In genomic region chr13:51289442-51289841, GRCm38 (mm10) we compare ENCODE assay signal across 32 mouse cellular contexts.
A peak's percentile ranks its signal among the peaks of the same experiment; 100 is the strongest.
DNase-seq lines count a peak whose midpoint lies in the region; ATAC-seq and TF ChIP-seq lines count a peak whose summit lies in the region.
"Had no signal": no experiment of that assay in that cellular context is flagged by ENCODE, and none has a peak within 500 bp of the region (broad histone marks: within the 10 kb centered on the region; RNA-seq: fewer than 3 reads in every experiment).

No protein-coding gene starts in this region.

- H3K79me2 ChIP-seq in heart, adult 2 months (replicated peaks; ENCODE audit: control insufficient read depth, insufficient read depth, low read length): no peaks in the 10 kb centered on the region

- intact Hi-C loops in heart, adult 2 months (cut with DNase I): no loop called here

- TF ChIP-seq POLR2A in heart, adult 2 months (IDR thresholded peaks at IDR 0.05; ENCODE audit: insufficient read depth, low read depth, low read length): no peak

- H3K4me2 ChIP-seq in forebrain, embryonic 16.5 days (ENCODE audit: low read length): no peak overlapping the region
- H3K4me2 ChIP-seq in forebrain, embryonic 14.5 days (ENCODE audit: low read length): no peak overlapping the region
- no peak overlapping the region for H3K4me2 ChIP-seq in kidney, embryonic 15.5 days
- no peak overlapping the region for H3K4me2 ChIP-seq in kidney, embryonic 14.5 days (replicated peaks; ENCODE audit: low read depth, low read length)
- no peak overlapping the region for H3K4me2 ChIP-seq in midbrain, postnatal 0 days (ENCODE audit: low read depth, low read length, poor library complexity, severe bottlenecking)
- H3K4me2 ChIP-seq in midbrain, embryonic 13.5 days (replicated peaks): no peak overlapping the region
- H3K4me2 ChIP-seq: embryonic facial prominence, embryonic 12.5 days; heart, embryonic 12.5 days; limb, embryonic 15.5 days; liver, embryonic 13.5 days had no signal

- DNase-seq in forebrain, embryonic 14.5 days (ENCODE audit: low spot score): no peak
- DNase-seq in heart, adult 11 months: peak; percentile 54
- DNase-seq in heart, adult 2 months: no peak
- DNase-seq in midbrain, postnatal 0 days (ENCODE audit: low spot score): no peak
- DNase-seq: adrenal gland, adult 8-10 months; cerebellum, adult 2 months; cerebellum, postnatal 14 days; gastrocnemius, postnatal 25 days; heart, adult 18-20 months; heart, postnatal 4 days; kidney, adult 18-20 months; kidney, postnatal 4 days; layer of hippocampus, postnatal 36 days; liver, embryonic 13.5 days; lung, adult 18-20 months; lung, postnatal 4 days; midbrain, embryonic 14.5 days; thymus, adult 2 months; thymus, postnatal 36 days had no signal

- no peaks in the 10 kb centered on the region for H3K36me3 ChIP-seq in forebrain, embryonic 16.5 days (ENCODE audit: control insufficient read depth, insufficient read depth)
- no peaks in the 10 kb centered on the region for H3K36me3 ChIP-seq in forebrain, embryonic 14.5 days (ENCODE audit: control insufficient read depth, insufficient read depth, low read length)
- no peaks in the 10 kb centered on the region for H3K36me3 ChIP-seq in heart, adult 2 months (ENCODE audit: control insufficient read depth, insufficient read depth, low read length)
- no peaks in the 10 kb centered on the region for H3K36me3 ChIP-seq in kidney, embryonic 15.5 days
- H3K36me3 ChIP-seq in kidney, embryonic 14.5 days (ENCODE audit: control insufficient read depth, insufficient read depth, low read length): no peaks in the 10 kb centered on the region
- H3K36me3 ChIP-seq in midbrain, postnatal 0 days (ENCODE audit: insufficient read depth, low read length): no peaks in the 10 kb centered on the region
- H3K36me3 ChIP-seq in midbrain, embryonic 13.5 days: no peaks in the 10 kb centered on the region
- H3K36me3 ChIP-seq: embryonic facial prominence, embryonic 12.5 days; forebrain, embryonic 10.5 days; G1E; heart, embryonic 12.5 days; limb, embryonic 15.5 days; liver, embryonic 13.5 days had no signal

- ATAC-seq in forebrain, embryonic 16.5 days: no peak
- ATAC-seq in forebrain, embryonic 14.5 days: no peak
- no peak for ATAC-seq in kidney, embryonic 15.5 days (replicated peaks; ENCODE audit: low FRiP score)
- no peak for ATAC-seq in kidney, embryonic 14.5 days (ENCODE audit: low FRiP score, low TSS enrichment)
- ATAC-seq in midbrain, postnatal 0 days (ENCODE audit: low FRiP score): no peak
- no peak for ATAC-seq in midbrain, embryonic 13.5 days
- ATAC-seq: lung, postnatal 0 days had no signal

- H3K27me3 ChIP-seq in forebrain, embryonic 16.5 days (replicated peaks; ENCODE audit: control insufficient read depth, insufficient read depth, low read length): no peaks in the 10 kb centered on the region
- no peaks in the 10 kb centered on the region for H3K27me3 ChIP-seq in forebrain, embryonic 14.5 days (replicated peaks; ENCODE audit: control insufficient read depth, insufficient read depth, low read length)
- no peaks in the 10 kb centered on the region for H3K27me3 ChIP-seq in heart, adult 2 months (ENCODE audit: control insufficient read depth, insufficient read depth, low read length)
- no peaks in the 10 kb centered on the region for H3K27me3 ChIP-seq in kidney, embryonic 15.5 days
- H3K27me3 ChIP-seq in kidney, embryonic 14.5 days (ENCODE audit: control insufficient read depth, insufficient read depth, low read length): no peaks in the 10 kb centered on the region
- no peaks in the 10 kb centered on the region for H3K27me3 ChIP-seq in midbrain, postnatal 0 days (ENCODE audit: insufficient read depth, low read length)
- no peaks in the 10 kb centered on the region for H3K27me3 ChIP-seq in midbrain, embryonic 13.5 days
- H3K27me3 ChIP-seq: embryonic facial prominence, embryonic 12.5 days; heart, embryonic 12.5 days; limb, embryonic 15.5 days; liver, embryonic 13.5 days; megakaryocyte, embryonic 14.5 days had no signal

- no peak overlapping the region for H3K4me3 ChIP-seq in forebrain, embryonic 16.5 days (replicated peaks; ENCODE audit: low read length)
- no peak overlapping the region for H3K4me3 ChIP-seq in forebrain, embryonic 14.5 days (ENCODE audit: low read depth, low read length)
- H3K4me3 ChIP-seq in heart, adult 2 months: no peak overlapping the region
- H3K4me3 ChIP-seq in kidney, embryonic 15.5 days (replicated peaks): no peak overlapping the region
- no peak overlapping the region for H3K4me3 ChIP-seq in kidney, embryonic 14.5 days (ENCODE audit: low read length)
- H3K4me3 ChIP-seq in midbrain, postnatal 0 days (ENCODE audit: low read depth, low read length): no peak overlapping the region
- H3K4me3 ChIP-seq in midbrain, embryonic 13.5 days (replicated peaks): no peak overlapping the region
- H3K4me3 ChIP-seq: embryonic facial prominence, embryonic 12.5 days; forebrain, embryonic 10.5 days; heart, embryonic 12.5 days; limb, embryonic 15.5 days; liver, embryonic 13.5 days; megakaryocyte, embryonic 14.5 days had no signal

- H3K9ac ChIP-seq in forebrain, embryonic 16.5 days (replicated peaks; ENCODE audit: low read depth, low read length): no peak overlapping the region
- H3K9ac ChIP-seq in forebrain, embryonic 14.5 days (ENCODE audit: low read length): no peak overlapping the region
- H3K9ac ChIP-seq in heart, adult 2 months (ENCODE audit: low read depth, low read length): no peak overlapping the region
- no peak overlapping the region for H3K9ac ChIP-seq in kidney, embryonic 15.5 days
- no peak overlapping the region for H3K9ac ChIP-seq in kidney, embryonic 14.5 days (ENCODE audit: low read depth, low read length)
- H3K9ac ChIP-seq in midbrain, postnatal 0 days (replicated peaks; ENCODE audit: low read length, poor library complexity, severe bottlenecking): no peak overlapping the region
- H3K9ac ChIP-seq in midbrain, embryonic 13.5 days (replicated peaks): no peak overlapping the region
- H3K9ac ChIP-seq: embryonic facial prominence, embryonic 12.5 days; heart, embryonic 12.5 days; limb, embryonic 15.5 days; liver, embryonic 13.5 days had no signal

- TF ChIP-seq CTCF in heart, adult 2 months (IDR thresholded peaks at IDR 0.05): no peak
- no peak for TF ChIP-seq CTCF in midbrain, postnatal 0 days (IDR thresholded peaks at IDR 0.05)

- no peaks in the 10 kb centered on the region for H3K9me3 ChIP-seq in forebrain, embryonic 16.5 days (ENCODE audit: control insufficient read depth, low read length)
- no peaks in the 10 kb centered on the region for H3K9me3 ChIP-seq in forebrain, embryonic 14.5 days (replicated peaks; ENCODE audit: control insufficient read depth, low read length)
- H3K9me3 ChIP-seq in kidney, embryonic 15.5 days (replicated peaks): no peaks in the 10 kb centered on the region
- no peaks in the 10 kb centered on the region for H3K9me3 ChIP-seq in kidney, embryonic 14.5 days (ENCODE audit: control insufficient read depth, low read length)
- H3K9me3 ChIP-seq in midbrain, postnatal 0 days (ENCODE audit: low read length): no peaks in the 10 kb centered on the region
- peaks cover 8% of the 10 kb centered on the region; the same call in 1 of the 2 replicates for H3K9me3 ChIP-seq in midbrain, embryonic 13.5 days
- H3K9me3 ChIP-seq: embryonic facial prominence, embryonic 12.5 days; limb, embryonic 15.5 days had no signal

- no peak for TF ChIP-seq EP300 in heart, adult 2 months (IDR thresholded peaks at IDR 0.05; ENCODE audit: insufficient read depth, low read depth, low read length)

- WGBS in forebrain, embryonic 16.5 days: 76% methylated on average over 4 of the region's 4 CpGs
- WGBS in forebrain, embryonic 14.5 days: 79% methylated on average over 4 of the region's 4 CpGs
- 64% methylated on average over 4 of the region's 4 CpGs for WGBS in heart, adult 2 months
- 70% methylated on average over 4 of the region's 4 CpGs for WGBS in kidney, embryonic 15.5 days
- 72% methylated on average over 4 of the region's 4 CpGs for WGBS in kidney, embryonic 14.5 days
- 71% methylated on average over 4 of the region's 4 CpGs for WGBS in midbrain, postnatal 0 days
- 75% methylated on average over 4 of the region's 4 CpGs for WGBS in midbrain, embryonic 13.5 days

- 0 out of 2 replicates have a peak overlapping the region, but pooled peaks have one; percentile 20 for H3K27ac ChIP-seq in forebrain, embryonic 16.5 days (ENCODE audit: low read length)
- no peak overlapping the region for H3K27ac ChIP-seq in forebrain, embryonic 14.5 days (ENCODE audit: low read depth, low read length)
- no peak overlapping the region for H3K27ac ChIP-seq in heart, adult 2 months
- H3K27ac ChIP-seq in kidney, embryonic 15.5 days: 0 out of 2 replicates have a peak overlapping the region, but pooled peaks have one; percentile 4
- no peak overlapping the region for H3K27ac ChIP-seq in kidney, embryonic 14.5 days (ENCODE audit: low read depth, low read length)
- H3K27ac ChIP-seq in midbrain, postnatal 0 days (ENCODE audit: low read depth, low read length): peak overlapping the region; percentile 76
- H3K27ac ChIP-seq in midbrain, embryonic 13.5 days: no peak overlapping the region
- H3K27ac ChIP-seq: embryonic facial prominence, embryonic 12.5 days; forebrain, embryonic 10.5 days; kidney, postnatal 0 days; limb, embryonic 15.5 days; liver, embryonic 13.5 days; stomach, postnatal 0 days had no signal

- H3K4me1 ChIP-seq in forebrain, embryonic 16.5 days (replicated peaks; ENCODE audit: control insufficient read depth, insufficient read depth, low read length): no peaks in the 10 kb centered on the region
- H3K4me1 ChIP-seq in forebrain, embryonic 14.5 days (ENCODE audit: control insufficient read depth, insufficient read depth, low read length): no peaks in the 10 kb centered on the region
- H3K4me1 ChIP-seq in heart, adult 2 months (ENCODE audit: control insufficient read depth, insufficient read depth, low read length): no peaks in the 10 kb centered on the region
- H3K4me1 ChIP-seq in kidney, embryonic 15.5 days: no peaks in the 10 kb centered on the region
- H3K4me1 ChIP-seq in kidney, embryonic 14.5 days (ENCODE audit: control insufficient read depth, insufficient read depth, low read length): no peaks in the 10 kb centered on the region
- no peaks in the 10 kb centered on the region for H3K4me1 ChIP-seq in midbrain, postnatal 0 days (ENCODE audit: insufficient read depth, low read length)
- no peaks in the 10 kb centered on the region for H3K4me1 ChIP-seq in midbrain, embryonic 13.5 days (replicated peaks)
- H3K4me1 ChIP-seq: embryonic facial prominence, embryonic 12.5 days; forebrain, embryonic 10.5 days; heart, embryonic 12.5 days; liver, embryonic 13.5 days; megakaryocyte, embryonic 14.5 days had no signal

Comparison
In these comparisons a context has a peak if more than half of its experiments do, and no peak if none do; other contexts are left out.
1. H3K27ac ChIP-seq: peak in forebrain, embryonic 16.5 days (single experiment), kidney, embryonic 15.5 days (single experiment) and midbrain, postnatal 0 days (single experiment); none in forebrain, embryonic 14.5 days (single experiment), heart, adult 2 months (single experiment), kidney, embryonic 14.5 days (single experiment) and midbrain, embryonic 13.5 days (single experiment).